Mouse (Mus musculus): ENCODE data around the gene Nkx1-2. TPM values are rescaled to one million over a fixed set of nuclear protein-coding genes. Genes with fewer than 3 reads are reported as not detected.

The Nkx1-2 gene
- polyA plus RNA-seq, 1 experiment from 2014 or later, result 6.8 TPM

DNA sequence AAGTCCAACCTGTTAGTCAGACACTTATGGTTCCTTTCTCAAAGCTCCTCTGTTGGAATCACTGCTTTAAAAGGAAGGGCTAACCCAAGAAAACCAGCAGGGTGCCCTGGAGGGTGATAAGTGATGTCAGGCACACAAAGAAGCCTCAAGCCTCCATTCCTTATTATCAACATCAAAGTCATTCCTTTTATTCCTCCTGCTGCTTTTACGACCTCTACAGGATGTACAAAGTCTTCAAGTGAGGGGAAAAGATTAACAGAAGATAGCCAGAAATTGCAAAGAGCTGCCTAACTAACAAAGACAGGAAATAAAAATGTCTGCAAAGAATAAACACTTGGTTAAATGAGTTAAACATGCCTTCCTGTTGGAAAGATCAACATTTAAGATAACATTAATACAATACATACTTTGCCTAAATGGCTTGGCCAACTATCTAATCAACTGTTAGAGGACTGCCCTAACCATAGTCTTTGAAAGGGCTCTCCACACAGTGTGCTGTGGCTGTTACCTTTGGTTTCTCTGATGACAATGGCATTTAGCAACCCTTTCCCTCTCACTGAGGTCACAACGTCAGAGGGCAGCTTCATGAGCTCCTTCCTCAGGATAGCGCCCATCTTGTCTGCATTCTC, 40.2 kb downstream of the Nkx1-2 start:
- no peak for DNase-seq (ENCODE audit: low spot score)
- H3K4me1 ChIP-seq (replicated peaks; ENCODE audit: control insufficient read depth, insufficient read depth, low read length), result no peaks in the 10 kb centered on the region
- no peaks in the 10 kb centered on the region for H3K9me3 ChIP-seq (ENCODE audit: control insufficient read depth, low read length)
- H3K4me2 ChIP-seq (replicated peaks; ENCODE audit: low read depth, low read length), result no peak overlapping the region
- H3K9ac ChIP-seq (ENCODE audit: low read depth, low read length), result no peak overlapping the region
- H3K27ac ChIP-seq (ENCODE audit: low read depth, low read length), result no peak overlapping the region
- H3K4me3 ChIP-seq (ENCODE audit: low read depth, low read length), result no peak overlapping the region
- no peaks in the 10 kb centered on the region for H3K27me3 ChIP-seq (ENCODE audit: control insufficient read depth, insufficient read depth, low read length)
- no peak for ATAC-seq (ENCODE audit: low FRiP score)
- 67% methylated on average over 3 of the region's 3 CpGs for WGBS
- H3K36me3 ChIP-seq (ENCODE audit: control insufficient read depth, insufficient read depth, low read length), result peaks cover 9% of the 10 kb centered on the region; the same call in 1 of the 2 replicates

DNA sequence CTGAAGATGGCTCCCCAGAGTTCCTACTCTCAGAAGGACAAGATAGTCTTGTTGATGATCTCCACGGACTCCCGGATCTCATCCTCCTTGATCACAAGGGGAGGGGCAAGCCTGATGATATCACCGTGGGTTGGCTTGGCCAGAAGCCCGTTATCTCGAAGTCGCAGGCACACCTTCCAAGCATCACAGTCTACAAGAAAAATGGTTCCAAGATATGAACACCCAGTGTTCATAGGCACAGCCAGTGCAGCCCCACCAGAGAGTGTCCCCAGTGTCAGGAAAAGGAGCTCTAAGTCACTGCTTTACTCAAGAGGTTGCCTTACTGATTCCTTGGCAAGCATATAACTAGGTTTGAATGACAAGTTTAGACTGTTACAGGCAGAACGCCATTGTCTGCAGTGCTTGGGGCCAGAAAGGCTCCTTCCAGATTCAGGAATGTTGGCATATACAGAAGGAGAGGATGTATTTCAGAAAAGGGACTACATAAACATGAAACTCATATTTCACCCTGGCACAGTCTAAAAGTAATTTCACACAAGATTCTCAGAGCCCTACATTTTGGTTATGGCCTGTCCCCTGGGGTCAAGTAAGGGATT, 41.2 kb downstream of the Nkx1-2 start:
- DNase-seq (ENCODE audit: low spot score) (no peak), ATAC-seq (ENCODE audit: low FRiP score) (no peak)
- Histone ChIP-seq H3K4me3 (ENCODE audit: low read depth, low read length) (no peak overlapping the region), H3K4me1 (replicated peaks; ENCODE audit: control insufficient read depth, insufficient read depth, low read length) (no peaks in the 10 kb centered on the region), H3K27me3 (ENCODE audit: control insufficient read depth, insufficient read depth, low read length) (no peaks in the 10 kb centered on the region), H3K27ac (ENCODE audit: low read depth, low read length) (no peak overlapping the region), H3K4me2 (replicated peaks; ENCODE audit: low read depth, low read length) (no peak overlapping the region), H3K36me3 (ENCODE audit: control insufficient read depth, insufficient read depth, low read length) (peaks cover 9% of the 10 kb centered on the region; the same call in 1 of the 2 replicates), H3K9ac (ENCODE audit: low read depth, low read length) (no peak overlapping the region), H3K9me3 (ENCODE audit: control insufficient read depth, low read length) (no peaks in the 10 kb centered on the region)
- 89% methylated on average over 7 of the region's 7 CpGs for WGBS

- H3K27ac ChIP-seq (ENCODE audit: low read depth, low read length), result no peak overlapping the region
- no peaks in the 10 kb centered on the region for H3K4me1 ChIP-seq (replicated peaks; ENCODE audit: control insufficient read depth, insufficient read depth, low read length)
- no peak overlapping the region for H3K4me2 ChIP-seq (replicated peaks; ENCODE audit: low read depth, low read length)
- DNase-seq (ENCODE audit: low spot score) (no peak), ATAC-seq (ENCODE audit: low FRiP score) (no peak)
- H3K27me3 ChIP-seq (ENCODE audit: control insufficient read depth, insufficient read depth, low read length), result no peaks in the 10 kb centered on the region
- H3K9me3 ChIP-seq (ENCODE audit: control insufficient read depth, low read length), result no peaks in the 10 kb centered on the region
- 85% methylated on average over 5 of the region's 5 CpGs for WGBS
- no peak overlapping the region for H3K9ac ChIP-seq (ENCODE audit: low read depth, low read length)
- no peak overlapping the region for H3K4me3 ChIP-seq (ENCODE audit: low read depth, low read length)
- peaks cover 7% of the 10 kb centered on the region; the same call in 1 of the 2 replicates for H3K36me3 ChIP-seq (ENCODE audit: control insufficient read depth, insufficient read depth, low read length)
These were observed 42.9 kb downstream of the Nkx1-2 start for GRCm38 (mm10) chr7:132556575-132556974.

DNA sequence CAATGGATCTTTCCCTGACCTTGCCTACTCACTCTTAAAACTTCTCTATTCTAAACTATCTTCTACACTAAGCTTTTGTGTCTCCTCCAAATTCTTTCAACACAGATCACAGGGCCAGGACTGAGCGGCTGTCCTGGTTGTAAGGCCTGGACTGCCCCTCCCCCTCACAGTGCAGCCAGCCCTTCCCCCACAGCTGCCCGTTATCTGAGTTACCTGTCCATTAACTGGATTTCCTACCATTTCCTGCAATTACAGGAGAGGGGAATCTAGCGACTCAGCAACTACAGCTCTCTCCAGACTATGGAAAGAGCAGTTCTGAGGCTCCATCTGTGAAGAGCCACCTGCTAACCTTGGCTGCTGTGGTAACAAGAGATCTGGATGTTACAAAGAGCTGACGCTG, 43.5 kb downstream of the Nkx1-2 start:
- no peak overlapping the region for H3K27ac ChIP-seq (ENCODE audit: low read depth, low read length)
- ATAC-seq (ENCODE audit: low FRiP score), result no peak
- WGBS, result 48% methylated on average over 4 of the region's 4 CpGs
- H3K27me3 ChIP-seq (ENCODE audit: control insufficient read depth, insufficient read depth, low read length), result no peaks in the 10 kb centered on the region
- no peak overlapping the region for H3K4me3 ChIP-seq (ENCODE audit: low read depth, low read length)
- DNase-seq (ENCODE audit: low spot score), result no peak
- no peak overlapping the region for H3K9ac ChIP-seq (ENCODE audit: low read depth, low read length)
- H3K4me2 ChIP-seq (replicated peaks; ENCODE audit: low read depth, low read length), result no peak overlapping the region
- H3K36me3 ChIP-seq (ENCODE audit: control insufficient read depth, insufficient read depth, low read length), result peaks cover 6% of the 10 kb centered on the region; the same call in 1 of the 2 replicates
- H3K4me1 ChIP-seq (replicated peaks; ENCODE audit: control insufficient read depth, insufficient read depth, low read length), result no peaks in the 10 kb centered on the region
- no peaks in the 10 kb centered on the region for H3K9me3 ChIP-seq (ENCODE audit: control insufficient read depth, low read length)

DNA sequence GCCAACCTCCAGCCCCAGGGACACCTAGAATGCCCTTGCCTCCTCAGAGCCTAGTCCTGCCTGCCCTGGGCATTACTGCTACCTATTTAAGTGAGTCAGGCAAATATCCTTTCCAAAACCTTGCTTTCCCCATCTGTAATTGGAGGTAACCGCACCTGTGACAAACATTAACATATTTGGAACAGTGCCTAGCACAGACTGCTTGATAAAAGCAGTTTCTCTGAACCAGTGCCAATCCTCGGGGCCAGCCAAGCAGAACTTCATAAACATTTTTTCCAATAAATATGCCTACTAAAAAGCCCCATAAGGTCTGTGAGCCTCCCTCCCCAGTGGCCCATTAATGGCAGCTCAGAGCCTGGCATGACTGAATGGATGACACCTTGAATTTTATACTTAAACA, 45.3 kb downstream of the Nkx1-2 start:
- Histone ChIP-seq H3K27ac (ENCODE audit: low read depth, low read length) (no peak overlapping the region), H3K27me3 (ENCODE audit: control insufficient read depth, insufficient read depth, low read length) (no peaks in the 10 kb centered on the region), H3K4me3 (ENCODE audit: low read depth, low read length) (no peak overlapping the region), H3K4me2 (replicated peaks; ENCODE audit: low read depth, low read length) (no peak overlapping the region), H3K9me3 (ENCODE audit: control insufficient read depth, low read length) (no peaks in the 10 kb centered on the region), H3K9ac (ENCODE audit: low read depth, low read length) (no peak overlapping the region), H3K36me3 (ENCODE audit: control insufficient read depth, insufficient read depth, low read length) (peaks cover 2% of the 10 kb centered on the region; the same call in 1 of the 2 replicates), H3K4me1 (replicated peaks; ENCODE audit: control insufficient read depth, insufficient read depth, low read length) (no peaks in the 10 kb centered on the region)
- no peak for ATAC-seq (ENCODE audit: low FRiP score)
- 86% methylated on average over 2 of the region's 2 CpGs for WGBS
- no peak for DNase-seq (ENCODE audit: low spot score)

DNA sequence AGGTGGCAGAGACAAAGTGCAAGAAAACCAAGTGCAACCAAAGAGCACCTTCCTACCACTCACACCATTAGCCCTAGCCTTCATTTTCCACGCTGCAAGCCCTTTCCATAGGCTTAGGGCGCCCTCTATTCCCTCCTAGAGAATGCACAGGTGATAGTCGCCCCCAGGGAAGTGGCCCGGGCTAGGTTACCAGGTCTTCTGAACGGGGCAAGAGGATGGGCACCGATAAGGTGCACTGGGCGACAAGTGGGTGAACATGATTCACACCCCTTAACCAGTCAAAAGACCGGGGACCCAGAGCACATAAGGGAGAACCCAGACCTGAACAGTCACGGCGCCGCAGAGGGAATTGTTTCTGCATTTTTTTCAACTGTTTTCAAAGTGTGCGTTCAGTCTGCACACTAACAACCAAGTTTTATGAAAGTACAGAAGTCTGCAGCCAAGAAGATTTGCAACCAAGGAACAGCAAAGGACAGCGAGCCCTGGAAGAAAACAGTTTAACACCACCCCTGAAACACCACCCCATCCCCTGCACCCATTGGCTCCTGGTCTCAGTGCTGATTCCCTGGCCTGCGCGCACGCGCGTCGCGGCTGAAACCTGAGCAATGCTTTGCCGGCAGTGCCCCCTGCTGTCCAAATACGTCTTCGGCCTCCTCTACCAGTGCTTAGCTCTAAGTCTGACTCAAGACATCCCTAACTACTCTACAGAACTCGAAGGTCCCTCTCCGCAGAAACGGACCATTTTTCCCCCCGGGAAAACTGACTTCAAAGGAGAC, 47.9 kb downstream of the Nkx1-2 start:
- peak; percentile 94 for ATAC-seq (ENCODE audit: low FRiP score)
- Histone ChIP-seq H3K4me1 (replicated peaks; ENCODE audit: control insufficient read depth, insufficient read depth, low read length) (no peaks in the 10 kb centered on the region), H3K27ac (ENCODE audit: low read depth, low read length) (no peak overlapping the region), H3K36me3 (ENCODE audit: control insufficient read depth, insufficient read depth, low read length) (no peaks in the 10 kb centered on the region), H3K27me3 (ENCODE audit: control insufficient read depth, insufficient read depth, low read length) (no peaks in the 10 kb centered on the region), H3K4me2 (replicated peaks; ENCODE audit: low read depth, low read length) (peak overlapping the region; percentile 68), H3K9me3 (ENCODE audit: control insufficient read depth, low read length) (no peaks in the 10 kb centered on the region), H3K4me3 (ENCODE audit: low read depth, low read length) (peak overlapping the region; percentile 40), H3K9ac (ENCODE audit: low read depth, low read length) (peak overlapping the region; percentile 52; the same call in 1 of the 2 replicates)
- peak; percentile 98 for DNase-seq (ENCODE audit: low spot score)
- WGBS, result 2% methylated on average over 27 of the region's 27 CpGs

GRCm38 (mm10) chr7:132547126-132547525, 52.3 kb downstream of the Nkx1-2 start:
- Histone ChIP-seq H3K27me3 (ENCODE audit: control insufficient read depth, insufficient read depth, low read length) (no peaks in the 10 kb centered on the region), H3K27ac (ENCODE audit: low read depth, low read length) (no peak overlapping the region), H3K4me2 (replicated peaks; ENCODE audit: low read depth, low read length) (no peak overlapping the region), H3K4me3 (ENCODE audit: low read depth, low read length) (no peak overlapping the region), H3K9me3 (ENCODE audit: control insufficient read depth, low read length) (no peaks in the 10 kb centered on the region), H3K36me3 (ENCODE audit: control insufficient read depth, insufficient read depth, low read length) (no peaks in the 10 kb centered on the region), H3K9ac (ENCODE audit: low read depth, low read length) (no peak overlapping the region), H3K4me1 (replicated peaks; ENCODE audit: control insufficient read depth, insufficient read depth, low read length) (no peaks in the 10 kb centered on the region)
- WGBS, result 74% methylated on average over 3 of the region's 3 CpGs
- DNase-seq (ENCODE audit: low spot score) (no peak), ATAC-seq (ENCODE audit: low FRiP score) (no peak)

All from hindbrain, embryonic 11.5 days (tissue).